Mouse (Mus musculus) heart, embryonic 14.5 days (tissue): Measurements from ENCODE around the gene Jak2. TPM values are rescaled to one million over a fixed set of nuclear protein-coding genes. Genes with fewer than 3 reads are reported as not detected.

Source experiments
- ATAC-seq: fragments of 200-750 bp; cut with Nextera tagmentation; 2 replicates; pipeline ENCODE4 v1.8.0; 2017; ENCODE audit warnings: low read depth, moderate TSS enrichment; ENCODE audit not compliant: insufficient number of reproducible peaks, insufficient read depth, low FRiP score
- H3K27ac ChIP-seq, 2 experiments: fragments of 200-500 bp in 1 of 2; fragments of 300-500 bp in 1 of 2; sonication (generic) in 1 of 2; replicated peaks in 1 of 2; 2 replicates each; pipeline ENCODE4 v1.5.1; 2012 to 2014; ENCODE audit warnings: low read depth in 2 of 2, low read length in 2 of 2, control low read depth in 1 of 2, mild to moderate bottlenecking in 1 of 2, mixed read lengths in 1 of 2; ENCODE audit not compliant: control insufficient read depth in 1 of 2, insufficient read depth in 1 of 2
- H3K27me3 ChIP-seq: fragments of 300-500 bp; sonication (generic); 2 replicates; pipeline ENCODE4 v1.6.1; 2014; ENCODE audit warnings: mild to moderate bottlenecking, low read length, control low read depth; ENCODE audit not compliant: control insufficient read depth, insufficient read depth
- H3K36me3 ChIP-seq: fragments of 300-500 bp; sonication (generic); 2 replicates; pipeline ENCODE4 v1.6.1; 2014; ENCODE audit warnings: mild to moderate bottlenecking, control low read depth, low read length, mixed read lengths; ENCODE audit not compliant: control insufficient read depth, insufficient read depth
- H3K4me1 ChIP-seq, 2 experiments: fragments of 200-500 bp in 1 of 2; fragments of 300-500 bp in 1 of 2; sonication (generic) in 1 of 2; 2 replicates each; pipeline ENCODE4 v1.6.1; 2012 to 2014; ENCODE audit warnings: low read length in 2 of 2, control low read depth in 1 of 2, mixed read lengths in 1 of 2; ENCODE audit not compliant: control insufficient read depth in 2 of 2, insufficient read depth in 2 of 2
- H3K4me2 ChIP-seq: fragments of 300-500 bp; sonication (generic); 2 replicates; pipeline ENCODE4 v1.6.1; 2014; ENCODE audit warnings: mild to moderate bottlenecking, low read length
- H3K4me3 ChIP-seq, 2 experiments: fragments of 200-500 bp in 1 of 2; fragments of 300-500 bp in 1 of 2; sonication (generic) in 1 of 2; 2 replicates each; pipeline ENCODE4 v1.5.1; 2012 to 2014; ENCODE audit warnings: low read length in 2 of 2, mild to moderate bottlenecking in 2 of 2, control low read depth in 1 of 2, low read depth in 1 of 2, moderate library complexity in 1 of 2; ENCODE audit not compliant: control insufficient read depth in 1 of 2, insufficient read depth in 1 of 2
- H3K9ac ChIP-seq: fragments of 300-500 bp; sonication (generic); 2 replicates; pipeline ENCODE4 v1.6.1; 2014; ENCODE audit warnings: mild to moderate bottlenecking, low read length
- H3K9me3 ChIP-seq: fragments of 300-500 bp; sonication (generic); 2 replicates; pipeline ENCODE4 v1.6.1; 2016; ENCODE audit warnings: low read length, control low read depth; ENCODE audit not compliant: control insufficient read depth
- WGBS: fragments of 180-500 bp; shearing (Covaris S2); extraction: QIAGEN DNeasy Blood & Tissue Kit; methylation state at CpG from one replicate; pipeline ENCODE4 v1.1.7; 2014; 5-methylcytosine and 5-hydroxymethylcytosine counted together
- polyA plus RNA-seq: library from polyadenylated mRNA; unstranded; fragments of >200 nt; fragmentation: Nextera tagmentation; extraction: Ambion mirVana; gene quantifications from 2 replicates; pipeline ENCODE4 v1.2.1, GENCODE M21; 2014

Gene Jak2
- polyA plus RNA-seq, 1 experiment from 2014 or later, result 11.1 TPM

DNA sequence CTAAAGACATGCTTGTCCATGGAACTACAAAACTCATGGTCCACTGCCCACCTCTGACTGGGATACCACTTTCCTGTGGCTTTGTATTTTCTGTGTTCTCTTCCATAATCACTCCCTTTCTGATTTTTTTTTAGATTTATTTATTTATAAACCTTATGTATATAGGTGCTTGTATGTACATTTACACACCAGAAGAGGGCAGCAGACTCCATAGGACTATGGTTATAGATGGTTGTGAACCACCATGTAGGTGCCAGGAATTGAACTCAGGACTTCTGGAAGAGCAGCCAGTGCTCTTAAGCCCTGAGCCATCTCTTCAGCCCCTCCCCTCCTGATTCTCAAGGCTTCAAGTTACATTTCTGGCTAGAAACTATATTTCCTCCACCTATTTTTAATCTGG, 57.2 kb downstream of the Jak2 start:
- H3K36me3 ChIP-seq, result peaks cover 45% of the 10 kb centered on the region
- no peak overlapping the region for H3K4me2 ChIP-seq
- no peaks in the 10 kb centered on the region for H3K9me3 ChIP-seq
- no peaks in the 10 kb centered on the region for H3K27me3 ChIP-seq
- H3K27ac ChIP-seq, result no peak overlapping the region
- no peak overlapping the region for H3K9ac ChIP-seq
- no peaks in the 10 kb centered on the region for H3K4me1 ChIP-seq
- H3K4me3 ChIP-seq, result no peak overlapping the region
- ATAC-seq, result no peak

GRCm38 (mm10) chr19:29311791-29312190, 60.2 kb downstream of the Jak2 start:
- Histone ChIP-seq H3K9me3 (peaks cover 8% of the 10 kb centered on the region; the same call in 1 of the 2 replicates), H3K4me2 (no peak overlapping the region), H3K36me3 (peaks cover 35% of the 10 kb centered on the region), H3K9ac (no peak overlapping the region), H3K27me3 (no peaks in the 10 kb centered on the region), H3K4me3 (no peak overlapping the region), H3K4me1 (no peaks in the 10 kb centered on the region), H3K27ac (no peak overlapping the region)
- no peak for ATAC-seq
- 91% methylated on average over 8 of the region's 8 CpGs for WGBS

GRCm38 (mm10) chr19:29312661-29313060, 61.0 kb downstream of the Jak2 start:
- Histone ChIP-seq H3K9me3 (peaks cover 8% of the 10 kb centered on the region; the same call in 1 of the 2 replicates), H3K4me1 (no peaks in the 10 kb centered on the region), H3K4me3 (no peak overlapping the region), H3K36me3 (peaks cover 30% of the 10 kb centered on the region), H3K4me2 (no peak overlapping the region), H3K9ac (no peak overlapping the region), H3K27me3 (no peaks in the 10 kb centered on the region), H3K27ac (no peak overlapping the region)
- no peak for ATAC-seq
- 71% methylated on average over 7 of the region's 7 CpGs for WGBS

- Histone ChIP-seq H3K9me3 (no peaks in the 10 kb centered on the region), H3K27me3 (no peaks in the 10 kb centered on the region), H3K27ac (no peak overlapping the region), H3K36me3 (no peaks in the 10 kb centered on the region), H3K4me3 (no peak overlapping the region), H3K4me2 (no peak overlapping the region), H3K4me1 (peaks cover 0 to 3% of the 10 kb centered on the region in 2 experiments; a peak in 1 of 4 replicates), H3K9ac (no peak overlapping the region)
- 66% methylated on average over 8 of the region's 8 CpGs for WGBS
- ATAC-seq, result no peak
Observed at GRCm38 (mm10) chr19:29323416-29324049, 71.9 kb downstream of the Jak2 start.

DNA sequence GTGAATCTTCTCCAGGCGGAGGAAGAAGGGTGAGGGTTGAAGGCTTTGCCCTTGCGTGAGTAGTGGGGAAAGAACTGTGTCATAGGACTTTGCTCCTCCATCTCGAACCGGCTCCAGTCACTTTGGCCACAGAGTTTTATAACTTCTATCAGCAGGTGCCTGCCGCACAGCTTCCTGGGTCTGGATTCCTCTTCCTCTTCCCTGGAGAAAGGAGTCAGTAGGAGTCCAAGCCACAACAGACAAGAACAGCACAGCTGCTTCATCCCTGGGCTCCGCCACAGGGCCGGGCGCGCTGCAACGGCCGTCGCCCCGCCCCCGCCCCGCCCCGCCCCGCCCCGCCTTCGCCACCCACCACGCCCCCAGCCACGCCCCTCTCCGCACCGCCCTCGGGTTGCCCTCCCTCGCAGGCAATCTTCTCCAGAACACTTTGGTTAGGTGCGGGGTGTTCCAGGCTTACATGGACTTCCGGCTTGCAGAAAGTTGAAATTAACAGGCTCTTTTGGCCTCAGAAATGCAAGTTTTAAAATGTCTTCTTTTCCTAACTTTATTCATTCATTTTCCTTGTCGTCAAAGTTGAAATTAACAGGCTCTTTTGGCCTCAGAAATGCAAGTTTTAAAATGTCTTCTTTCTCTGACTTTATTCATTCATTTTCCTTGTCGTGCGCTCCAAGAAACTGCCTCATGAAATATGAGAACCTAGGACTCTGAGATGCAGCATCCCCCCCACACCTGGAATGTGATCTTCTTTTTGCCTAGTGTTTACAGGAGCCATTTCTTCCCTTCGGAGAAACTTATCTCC, 73.6 kb downstream of the Jak2 start, which contains the start of gene Insl6:
Gene Insl6, minus strand, starts transcription at position 304 of the 799 bp plus-strand sequence.
- WGBS, result 4% methylated on average over 27 of the region's 31 CpGs
- ATAC-seq, result peak; percentile 87

DNA sequence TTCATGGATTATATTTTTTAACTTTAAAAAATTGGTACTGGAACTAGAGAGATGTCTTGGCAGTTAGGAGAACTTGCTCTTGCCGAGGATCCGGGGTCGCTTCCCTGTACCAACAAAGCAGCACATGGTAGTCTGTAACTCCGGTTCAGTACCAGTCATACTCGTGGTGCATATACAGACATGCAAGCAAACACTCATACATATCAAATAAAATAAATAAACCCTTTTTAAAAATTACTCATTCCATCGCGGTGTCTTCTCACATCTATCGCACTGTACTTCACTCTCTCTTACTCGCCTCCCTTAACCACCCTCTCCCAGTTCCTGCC, 74.2 kb downstream of the Jak2 start:
- H3K4me1 ChIP-seq, result peaks cover 0 to 3% of the 10 kb centered on the region in 2 experiments; a peak in 1 of 4 replicates
- 65% methylated on average over 9 of the region's 9 CpGs for WGBS
- no peaks in the 10 kb centered on the region for H3K27me3 ChIP-seq
- H3K27ac ChIP-seq, result no peak overlapping the region
- ATAC-seq, result no peak
- 0 out of 2 replicates have a peak overlapping the region, but pooled peaks have one; percentile 38 for H3K9ac ChIP-seq
- peak overlapping the region; percentile 75 for H3K4me2 ChIP-seq
- H3K4me3 ChIP-seq, result peak overlapping the region in 1 of 2 experiments; percentile 40; a peak in 1 of 4 replicates
- no peaks in the 10 kb centered on the region for H3K36me3 ChIP-seq
- H3K9me3 ChIP-seq, result no peaks in the 10 kb centered on the region

More for the DNA sequence above, 73.6 kb downstream of the Jak2 start, which contains the start of gene Insl6:
- Histone ChIP-seq H3K9me3 (no peaks in the 10 kb centered on the region), H3K27me3 (no peaks in the 10 kb centered on the region), H3K4me2 (peak within 1 kb of the TSS; percentile 75), H3K4me3 (peak within 1 kb of the TSS; percentile 40 to 64), H3K9ac (peak within 1 kb of the TSS; percentile 68), H3K4me1 (peaks cover 0 to 3% of the 10 kb centered on the region in 2 experiments; a peak in 1 of 4 replicates), H3K27ac (no peak within 1 kb of the TSS), H3K36me3 (no peaks in the 10 kb centered on the region)

DNA sequence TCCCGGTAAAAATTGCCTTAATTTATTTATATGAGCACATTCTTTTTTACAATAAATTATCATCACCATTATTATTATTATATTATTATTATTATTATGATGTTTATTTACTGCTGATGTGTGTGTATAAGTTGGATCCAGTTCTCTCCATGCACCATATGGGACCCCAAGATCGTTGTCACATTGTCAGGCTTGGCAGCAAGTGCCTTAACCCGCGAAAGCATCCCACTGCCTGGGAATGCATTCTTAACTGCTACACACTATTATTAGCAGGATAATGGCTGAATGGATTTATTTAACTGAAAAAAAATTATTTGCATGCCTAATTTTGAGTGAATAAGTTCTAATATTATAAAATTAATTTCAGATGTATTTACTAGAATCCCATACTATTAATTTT, 74.8 kb downstream of the Jak2 start:
- peaks cover 0 to 3% of the 10 kb centered on the region in 2 experiments; a peak in 1 of 4 replicates for H3K4me1 ChIP-seq
- WGBS, result 85% methylated on average over 4 of the region's 4 CpGs
- H3K36me3 ChIP-seq, result no peaks in the 10 kb centered on the region
- H3K27me3 ChIP-seq, result no peaks in the 10 kb centered on the region
- no peaks in the 10 kb centered on the region for H3K9me3 ChIP-seq
- no peak overlapping the region for H3K27ac ChIP-seq
- no peak overlapping the region for H3K4me2 ChIP-seq
- H3K9ac ChIP-seq, result no peak overlapping the region
- no peak overlapping the region for H3K4me3 ChIP-seq
- ATAC-seq, result no peak
